Mouse (Mus musculus): Measurements from ENCODE around the gene Rpl37a. TPM values are rescaled to one million over a fixed set of nuclear protein-coding genes. Genes with fewer than 3 reads are reported as not detected.

Gene Rpl37a
- polyA plus RNA-seq, 1 experiment from 2014 or later: 1,162 TPM

DNA sequence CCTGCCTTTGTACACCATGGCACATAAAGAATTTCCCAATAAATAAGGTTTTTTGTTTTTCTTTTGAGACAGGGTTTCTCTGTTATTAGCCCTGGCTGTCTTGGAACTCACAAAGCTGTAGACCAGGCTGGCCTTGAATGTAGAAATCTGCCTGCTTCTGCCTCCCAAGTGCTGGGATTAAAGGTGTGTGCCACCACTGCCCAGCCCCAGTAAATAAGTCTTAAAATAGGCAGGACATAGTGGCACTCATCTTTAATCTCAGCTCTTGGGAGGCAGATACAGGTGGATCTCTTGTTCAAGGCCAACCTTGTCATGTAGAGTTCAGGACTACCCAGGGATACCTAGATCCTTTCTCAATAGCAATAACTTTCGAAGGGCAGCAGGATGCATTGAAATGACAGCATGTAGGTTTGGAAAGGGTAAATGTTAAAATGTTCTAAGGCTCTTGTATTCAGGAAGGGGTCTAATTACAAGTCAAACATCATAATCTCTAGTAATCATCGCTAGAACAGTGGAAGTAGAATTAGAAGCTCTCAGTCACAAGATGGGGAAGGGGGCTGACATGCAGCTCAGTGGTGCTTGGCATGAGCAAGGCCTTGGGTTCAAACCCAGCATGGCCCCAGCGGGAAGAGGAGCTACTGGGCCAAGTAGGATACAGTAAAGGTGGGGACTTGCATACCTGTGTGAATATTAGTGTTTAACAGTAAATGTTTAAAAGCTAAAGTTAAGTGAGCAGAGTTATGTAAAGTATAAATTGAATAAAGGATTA lies 4.7 kb downstream of the Rpl37a start:
- H3K36me3 ChIP-seq (ENCODE audit: control insufficient read depth, insufficient read depth, low read length): peaks cover 40% of the 10 kb centered on the region
- no peaks in the 10 kb centered on the region for H3K27me3 ChIP-seq (ENCODE audit: control insufficient read depth, insufficient read depth, low read length)
- ATAC-seq (ENCODE audit: low FRiP score, low TSS enrichment): no peak
- no peak overlapping the region for H3K4me3 ChIP-seq (replicated peaks; ENCODE audit: low read depth, low read length)
- no peak overlapping the region for H3K27ac ChIP-seq (replicated peaks; ENCODE audit: low read depth, low read length)
- H3K4me2 ChIP-seq (ENCODE audit: low read length): no peak overlapping the region
- H3K9ac ChIP-seq (replicated peaks; ENCODE audit: low read length): no peak overlapping the region
- no peak for DNase-seq
- 86% methylated on average over 3 of the region's 3 CpGs for WGBS
- H3K4me1 ChIP-seq (ENCODE audit: control insufficient read depth, insufficient read depth, low read length): peaks cover 13% of the 10 kb centered on the region
- H3K9me3 ChIP-seq (ENCODE audit: control insufficient read depth, low read length): no peaks in the 10 kb centered on the region

DNA sequence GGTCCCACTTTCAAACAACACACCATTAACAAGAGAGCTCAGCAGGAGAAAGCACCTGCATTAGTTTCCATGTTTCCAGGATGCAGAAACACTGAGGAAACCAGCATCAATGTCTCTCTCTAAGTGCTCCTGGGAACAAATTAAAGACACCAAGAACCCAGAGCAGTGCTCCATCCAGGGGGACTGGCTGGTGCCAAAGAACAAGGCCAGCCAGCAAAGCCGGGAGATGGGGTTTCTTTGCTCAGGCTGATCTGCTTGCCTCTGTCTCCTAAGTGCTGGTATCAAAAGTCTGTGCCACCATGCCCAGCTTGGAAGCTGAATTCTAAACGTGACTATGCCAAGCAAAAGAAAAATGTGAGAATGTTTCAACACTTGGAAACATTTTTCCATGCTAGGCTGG lies 5.3 kb downstream of the Rpl37a start:
- H3K4me1 ChIP-seq (ENCODE audit: control insufficient read depth, insufficient read depth, low read length): peaks cover 13% of the 10 kb centered on the region
- H3K36me3 ChIP-seq (ENCODE audit: control insufficient read depth, insufficient read depth, low read length): peaks cover 40% of the 10 kb centered on the region
- no peak overlapping the region for H3K9ac ChIP-seq (replicated peaks; ENCODE audit: low read length)
- no peak overlapping the region for H3K4me2 ChIP-seq (ENCODE audit: low read length)
- no peak overlapping the region for H3K27ac ChIP-seq (replicated peaks; ENCODE audit: low read depth, low read length)
- no peaks in the 10 kb centered on the region for H3K9me3 ChIP-seq (ENCODE audit: control insufficient read depth, low read length)
- ATAC-seq (ENCODE audit: low FRiP score, low TSS enrichment): no peak
- DNase-seq: no peak
- whole genome bisulfite sequencing: 57% methylated on average over 2 of the region's 2 CpGs
- H3K27me3 ChIP-seq (ENCODE audit: control insufficient read depth, insufficient read depth, low read length): no peaks in the 10 kb centered on the region
- no peak overlapping the region for H3K4me3 ChIP-seq (replicated peaks; ENCODE audit: low read depth, low read length)

DNA sequence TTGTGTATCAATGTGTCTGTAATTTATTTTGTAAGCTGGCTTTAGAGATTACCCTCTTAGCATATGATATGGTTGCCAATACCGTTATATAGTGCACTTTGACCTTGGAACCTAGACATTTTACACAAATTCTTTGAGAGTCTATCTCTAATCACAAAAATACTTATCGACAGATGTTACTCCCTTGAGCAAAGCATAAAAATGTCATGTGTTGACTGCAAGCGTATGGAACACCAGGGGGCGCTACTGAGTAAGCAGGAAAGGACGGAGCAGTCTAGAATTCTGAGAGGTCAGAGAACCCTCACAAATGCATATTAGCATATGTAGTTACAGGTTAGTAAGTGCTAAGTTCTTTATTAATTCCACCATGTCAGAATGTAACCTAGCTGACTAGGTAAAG lies 5.8 kb downstream of the Rpl37a start:
- Histone ChIP-seq H3K4me2 (ENCODE audit: low read length) (no peak overlapping the region), H3K36me3 (ENCODE audit: control insufficient read depth, insufficient read depth, low read length) (peaks cover 40% of the 10 kb centered on the region), H3K4me3 (replicated peaks; ENCODE audit: low read depth, low read length) (no peak overlapping the region), H3K27ac (replicated peaks; ENCODE audit: low read depth, low read length) (no peak overlapping the region), H3K4me1 (ENCODE audit: control insufficient read depth, insufficient read depth, low read length) (peaks cover 13% of the 10 kb centered on the region), H3K27me3 (ENCODE audit: control insufficient read depth, insufficient read depth, low read length) (no peaks in the 10 kb centered on the region), H3K9me3 (ENCODE audit: control insufficient read depth, low read length) (no peaks in the 10 kb centered on the region), H3K9ac (replicated peaks; ENCODE audit: low read length) (no peak overlapping the region)
- 11% methylated on average over 5 of the region's 5 CpGs for WGBS
- ATAC-seq (ENCODE audit: low FRiP score, low TSS enrichment): no peak; the same call in 1 of the 2 replicates
- peak; percentile 88 for DNase-seq

DNA sequence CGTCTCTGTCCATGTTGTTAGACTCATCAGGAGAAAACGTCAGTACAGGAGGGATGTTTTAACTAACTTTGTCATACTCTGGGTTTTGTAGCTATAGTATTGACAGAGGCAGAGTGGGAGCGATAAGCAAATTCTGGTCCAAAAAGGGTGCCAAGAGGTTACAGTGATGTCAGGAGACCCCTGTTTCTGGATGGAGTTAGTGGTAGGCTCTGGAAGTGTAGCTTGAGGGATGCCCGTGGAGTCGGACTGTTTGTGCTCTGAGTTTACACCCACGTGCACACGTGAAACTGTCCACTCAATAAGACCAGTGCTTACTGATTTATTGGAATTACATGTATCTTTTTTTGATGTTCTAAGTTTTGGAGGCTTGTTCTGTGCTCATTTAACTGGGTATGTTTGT lies 6.5 kb downstream of the Rpl37a start:
- no peak overlapping the region for H3K27ac ChIP-seq (replicated peaks; ENCODE audit: low read depth, low read length)
- H3K27me3 ChIP-seq (ENCODE audit: control insufficient read depth, insufficient read depth, low read length): no peaks in the 10 kb centered on the region
- no peak overlapping the region for H3K9ac ChIP-seq (replicated peaks; ENCODE audit: low read length)
- 91% methylated on average over 7 of the region's 7 CpGs for WGBS
- peaks cover 40% of the 10 kb centered on the region for H3K36me3 ChIP-seq (ENCODE audit: control insufficient read depth, insufficient read depth, low read length)
- peaks cover 7% of the 10 kb centered on the region for H3K4me1 ChIP-seq (ENCODE audit: control insufficient read depth, insufficient read depth, low read length)
- H3K9me3 ChIP-seq (ENCODE audit: control insufficient read depth, low read length): no peaks in the 10 kb centered on the region
- ATAC-seq (ENCODE audit: low FRiP score, low TSS enrichment): no peak
- no peak overlapping the region for H3K4me2 ChIP-seq (ENCODE audit: low read length)
- no peak for DNase-seq
- H3K4me3 ChIP-seq (replicated peaks; ENCODE audit: low read depth, low read length): no peak overlapping the region

- no peak for ATAC-seq (ENCODE audit: low FRiP score, low TSS enrichment)
- H3K27me3 ChIP-seq (ENCODE audit: control insufficient read depth, insufficient read depth, low read length): no peaks in the 10 kb centered on the region
- H3K36me3 ChIP-seq (ENCODE audit: control insufficient read depth, insufficient read depth, low read length): peaks cover 28% of the 10 kb centered on the region
- H3K4me1 ChIP-seq (ENCODE audit: control insufficient read depth, insufficient read depth, low read length): no peaks in the 10 kb centered on the region
- no peak overlapping the region for H3K4me3 ChIP-seq (replicated peaks; ENCODE audit: low read depth, low read length)
- no peak overlapping the region for H3K9ac ChIP-seq (replicated peaks; ENCODE audit: low read length)
- WGBS: 37% methylated on average over 5 of the region's 5 CpGs
- H3K9me3 ChIP-seq (ENCODE audit: control insufficient read depth, low read length): no peaks in the 10 kb centered on the region
- peak; percentile 80 for DNase-seq
- no peak overlapping the region for H3K4me2 ChIP-seq (ENCODE audit: low read length)
- no peak overlapping the region for H3K27ac ChIP-seq (replicated peaks; ENCODE audit: low read depth, low read length)
Observed at GRCm38 (mm10) chr1:72718846-72719245, 7.8 kb downstream of the Rpl37a start.

DNA sequence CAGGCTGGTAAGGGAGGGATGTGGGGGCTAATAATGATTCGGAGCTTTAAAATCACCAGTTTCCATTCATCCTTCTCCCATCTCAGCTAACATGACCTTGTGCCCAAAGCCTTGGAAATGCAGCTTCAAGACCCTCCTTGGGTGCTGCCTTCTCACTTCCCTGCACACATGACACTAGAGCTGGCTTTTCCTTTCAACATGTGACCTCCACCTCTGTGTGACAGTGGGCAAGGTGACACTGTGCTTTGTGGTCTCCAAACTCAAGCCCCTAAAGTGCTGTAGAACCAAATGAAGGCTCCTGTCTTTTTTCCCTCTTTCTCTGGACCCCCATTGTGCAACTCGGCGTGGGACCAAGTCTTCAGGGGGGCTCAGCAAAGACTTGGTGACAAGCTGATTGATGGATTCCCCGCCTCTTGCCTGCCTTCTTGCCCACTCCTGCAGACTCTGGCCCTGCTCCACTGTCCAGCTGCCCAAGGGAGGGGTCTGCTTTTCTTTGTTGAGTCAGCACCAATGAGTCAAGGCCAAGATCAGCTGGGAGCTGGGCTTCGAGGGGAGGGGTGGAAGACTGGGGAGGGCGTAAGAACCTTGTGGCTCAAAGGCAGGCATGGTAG lies 9.1 kb downstream of the Rpl37a start:
- no peaks in the 10 kb centered on the region for H3K27me3 ChIP-seq (ENCODE audit: control insufficient read depth, insufficient read depth, low read length)
- H3K4me2 ChIP-seq (ENCODE audit: low read length): no peak overlapping the region
- peak; percentile 33 for DNase-seq
- no peak overlapping the region for H3K9ac ChIP-seq (replicated peaks; ENCODE audit: low read length)
- no peaks in the 10 kb centered on the region for H3K9me3 ChIP-seq (ENCODE audit: control insufficient read depth, low read length)
- no peaks in the 10 kb centered on the region for H3K4me1 ChIP-seq (ENCODE audit: control insufficient read depth, insufficient read depth, low read length)
- peaks cover 17% of the 10 kb centered on the region; the same call in 1 of the 2 replicates for H3K36me3 ChIP-seq (ENCODE audit: control insufficient read depth, insufficient read depth, low read length)
- 29% methylated on average over 6 of the region's 6 CpGs for WGBS
- no peak overlapping the region for H3K4me3 ChIP-seq (replicated peaks; ENCODE audit: low read depth, low read length)
- H3K27ac ChIP-seq (replicated peaks; ENCODE audit: low read depth, low read length): no peak overlapping the region
- no peak; the same call in 1 of the 2 replicates for ATAC-seq (ENCODE audit: low FRiP score, low TSS enrichment)

- Histone ChIP-seq H3K4me1 (ENCODE audit: control insufficient read depth, insufficient read depth, low read length) (no peaks in the 10 kb centered on the region), H3K36me3 (ENCODE audit: control insufficient read depth, insufficient read depth, low read length) (peaks cover 9% of the 10 kb centered on the region; the same call in 1 of the 2 replicates), H3K9ac (replicated peaks; ENCODE audit: low read length) (0 out of 2 replicates have a peak overlapping the region, but pooled peaks have one; percentile 12), H3K27ac (replicated peaks; ENCODE audit: low read depth, low read length) (no peak overlapping the region), H3K4me3 (replicated peaks; ENCODE audit: low read depth, low read length) (no peak overlapping the region), H3K9me3 (ENCODE audit: control insufficient read depth, low read length) (no peaks in the 10 kb centered on the region), H3K4me2 (ENCODE audit: low read length) (no peak overlapping the region), H3K27me3 (ENCODE audit: control insufficient read depth, insufficient read depth, low read length) (no peaks in the 10 kb centered on the region)
- no peak for ATAC-seq (ENCODE audit: low FRiP score, low TSS enrichment)
- DNase-seq: no peak
- 48% methylated on average over 8 of the region's 8 CpGs for WGBS
Observed at GRCm38 (mm10) chr1:72722646-72723045, 11.6 kb downstream of the Rpl37a start.

- whole genome bisulfite sequencing: 91% methylated on average over 2 of the region's 2 CpGs
- ATAC-seq (ENCODE audit: low FRiP score, low TSS enrichment) (no peak), DNase-seq (no peak)
- H3K27ac ChIP-seq (replicated peaks; ENCODE audit: low read depth, low read length): no peak overlapping the region
- no peaks in the 10 kb centered on the region for H3K9me3 ChIP-seq (ENCODE audit: control insufficient read depth, low read length)
- no peaks in the 10 kb centered on the region for H3K4me1 ChIP-seq (ENCODE audit: control insufficient read depth, insufficient read depth, low read length)
- no peaks in the 10 kb centered on the region for H3K27me3 ChIP-seq (ENCODE audit: control insufficient read depth, insufficient read depth, low read length)
- H3K4me2 ChIP-seq (ENCODE audit: low read length): no peak overlapping the region
- H3K4me3 ChIP-seq (replicated peaks; ENCODE audit: low read depth, low read length): no peak overlapping the region
- H3K36me3 ChIP-seq (ENCODE audit: control insufficient read depth, insufficient read depth, low read length): peaks cover 4% of the 10 kb centered on the region; the same call in 1 of the 2 replicates
- no peak overlapping the region for H3K9ac ChIP-seq (replicated peaks; ENCODE audit: low read length)
Observed at GRCm38 (mm10) chr1:72724354-72724753, 13.3 kb downstream of the Rpl37a start.

DNA sequence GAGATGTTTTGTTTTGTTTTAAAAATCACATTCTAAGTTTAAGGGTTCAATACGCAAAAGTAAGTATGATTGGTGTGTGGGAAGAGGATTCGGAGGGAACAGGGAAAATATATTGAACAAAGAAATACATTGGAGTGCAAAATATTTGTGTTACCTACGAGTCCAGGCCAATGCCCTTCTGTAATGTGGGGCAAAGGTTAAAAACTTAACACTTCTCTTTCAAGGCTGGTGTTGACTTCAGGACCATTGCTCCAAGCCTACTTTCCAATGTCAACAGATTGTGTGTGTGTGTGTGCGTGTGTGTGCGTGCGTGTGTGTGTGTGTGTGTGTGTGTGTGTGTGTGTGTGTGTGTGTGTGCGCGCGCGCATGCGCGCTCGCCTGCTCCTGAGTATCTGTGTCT lies 14.9 kb downstream of the Rpl37a start:
- no peak for ATAC-seq (ENCODE audit: low FRiP score, low TSS enrichment)
- H3K4me2 ChIP-seq (ENCODE audit: low read length): no peak overlapping the region
- DNase-seq: no peak
- WGBS: 92% methylated on average over 13 of the region's 13 CpGs
- H3K27ac ChIP-seq (replicated peaks; ENCODE audit: low read depth, low read length): no peak overlapping the region
- no peaks in the 10 kb centered on the region for H3K4me1 ChIP-seq (ENCODE audit: control insufficient read depth, insufficient read depth, low read length)
- no peaks in the 10 kb centered on the region for H3K27me3 ChIP-seq (ENCODE audit: control insufficient read depth, insufficient read depth, low read length)
- no peak overlapping the region for H3K9ac ChIP-seq (replicated peaks; ENCODE audit: low read length)
- H3K36me3 ChIP-seq (ENCODE audit: control insufficient read depth, insufficient read depth, low read length): no peaks in the 10 kb centered on the region
- H3K9me3 ChIP-seq (ENCODE audit: control insufficient read depth, low read length): no peaks in the 10 kb centered on the region
- no peak overlapping the region for H3K4me3 ChIP-seq (replicated peaks; ENCODE audit: low read depth, low read length)
